Mouse (Mus musculus) embryo, embryonic 9.5 days (tissue): ENCODE measurements at regions not wholly inside any gene's neighbourhood (a gene's known extent, or its start where the extent isn't known, plus 50 kb on each side); places are given as distances from the start of the nearest gene placed in this dataset.

ENCODE experiments used
- DNase-seq: peaks from one replicate; pipeline ENCODE4 v3.0.0-alpha.2; 2017; ENCODE audit errors: extremely low spot score

DNA sequence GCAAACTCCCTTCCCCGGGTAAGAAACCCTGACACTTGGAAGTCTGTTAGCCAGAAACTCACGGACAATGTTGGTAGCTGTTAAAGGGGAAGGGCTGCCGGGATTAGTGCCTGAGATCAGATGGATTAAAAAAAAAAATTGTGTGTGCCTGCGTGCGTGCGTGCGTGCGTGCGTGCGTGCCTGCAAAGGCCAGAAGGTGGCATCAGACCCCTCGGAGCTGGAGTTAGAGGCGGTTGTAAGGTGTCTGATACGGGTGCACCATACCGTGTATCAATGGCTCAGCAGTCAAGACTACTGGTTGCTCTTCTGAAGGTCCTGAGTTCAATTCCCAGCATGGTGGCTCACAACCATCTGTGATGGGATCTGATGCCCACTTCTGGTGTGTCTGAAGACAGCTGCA is 59.0 kb upstream of the Ccdc167 start:
- DNase-seq = no peak

DNA sequence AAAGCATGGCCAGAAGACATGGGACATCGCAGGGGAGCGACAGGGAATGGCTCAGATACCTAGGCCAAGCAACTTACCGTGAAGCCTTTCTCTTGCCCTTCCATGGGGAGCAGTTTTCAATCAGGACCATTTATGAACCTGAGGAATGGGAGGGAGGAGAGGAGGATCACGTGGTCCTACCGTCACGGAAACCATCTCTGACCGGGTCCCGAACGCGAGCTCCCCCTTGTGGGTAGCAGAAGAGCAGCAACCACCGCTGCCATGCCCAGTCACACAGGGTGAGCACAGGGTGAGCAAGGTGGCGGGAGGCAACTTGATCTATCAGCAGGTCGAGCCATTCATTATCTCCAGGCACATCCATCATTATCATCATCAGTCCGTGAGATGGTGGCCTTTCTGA is 56.5 kb upstream of the Ccdc167 start:
- peak; percentile 54 for DNase-seq

DNA sequence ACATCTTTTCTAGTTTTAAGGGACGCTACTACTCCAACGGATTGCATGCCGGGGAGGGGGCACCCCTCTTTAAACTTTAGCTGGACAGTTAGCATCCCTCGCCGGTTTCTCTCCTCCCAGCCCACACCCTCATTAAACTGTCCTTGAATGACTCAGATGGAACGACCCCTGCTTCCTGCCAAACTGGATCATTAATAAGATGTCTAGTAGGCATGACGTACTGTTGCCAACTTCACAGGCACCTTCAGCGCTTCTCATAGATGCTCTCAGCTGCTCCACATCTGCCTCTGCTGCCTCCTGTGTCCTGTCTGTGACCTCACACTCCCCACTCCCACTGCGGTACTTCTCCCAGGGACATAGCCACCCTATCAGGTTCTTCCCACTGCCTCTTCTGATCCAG is 54.1 kb upstream of the Ccdc167 start:
- no peak for DNase-seq

DNA sequence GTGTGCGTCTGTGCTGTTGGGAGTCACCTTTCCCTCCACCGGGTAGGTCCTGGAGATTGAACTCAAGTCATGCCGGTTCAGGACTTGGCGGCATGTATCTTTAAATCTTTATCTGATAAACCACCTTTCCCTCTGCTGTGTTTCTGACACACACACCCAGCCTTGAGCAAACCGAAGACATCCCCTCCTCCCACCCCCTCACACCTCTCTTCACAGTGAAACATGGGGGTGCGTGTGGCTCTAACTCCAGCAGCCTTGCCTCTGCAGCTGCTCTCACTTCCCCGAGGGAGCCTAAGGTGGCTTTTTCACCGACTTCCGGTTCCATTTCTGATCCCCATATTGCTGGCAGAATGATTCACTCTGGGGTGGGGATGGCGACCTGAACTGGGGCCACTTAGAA is 52.8 kb upstream of the Ccdc167 start:
- DNase-seq = no peak

- no peak for DNase-seq
These were observed 52.3 kb upstream of the Ccdc167 start for GRCm38 (mm10) chr17:29769143-29769542.

DNA sequence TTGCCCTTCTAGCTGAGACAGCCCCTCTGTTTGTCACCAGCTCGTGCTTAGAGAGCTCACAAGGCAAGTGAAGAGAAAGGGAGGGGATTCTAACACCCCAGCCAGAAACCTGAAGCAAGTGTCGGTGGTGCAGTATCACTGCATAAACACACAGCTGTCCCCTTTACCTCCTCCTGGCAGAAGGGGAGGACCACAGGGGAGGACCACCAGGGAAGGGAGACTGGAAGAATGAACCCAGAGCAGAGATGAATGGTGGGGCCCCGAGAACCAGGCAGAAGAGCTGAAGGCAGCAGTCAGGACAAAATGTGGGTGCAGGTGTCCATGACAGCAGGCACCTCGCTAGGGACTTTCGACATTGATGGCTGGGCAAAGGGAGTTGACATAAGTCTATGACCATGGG is 51.8 kb upstream of the Ccdc167 start:
- DNase-seq = no peak
